Mouse (Mus musculus): ENCODE measurements around the gene C5ar2. TPM values are rescaled to one million over a fixed set of nuclear protein-coding genes. Genes with fewer than 3 reads are reported as not detected.

The C5ar2 gene
- polyA plus RNA-seq, 1 experiment from 2014 or later = 0.10 TPM

- Histone ChIP-seq H3K27ac (no peak overlapping the region), H3K36me3 (no peaks in the 10 kb centered on the region), H3K4me3 (no peak overlapping the region), H3K4me2 (replicated peaks) (no peak overlapping the region), H3K4me1 (no peaks in the 10 kb centered on the region), H3K27me3 (no peaks in the 10 kb centered on the region), H3K9ac (no peak overlapping the region), H3K9me3 (no peaks in the 10 kb centered on the region)
- no peak for ATAC-seq (ENCODE audit: low FRiP score, low read depth)
- 79% methylated on average over 5 of the region's 5 CpGs for WGBS
These were observed 6.7 kb upstream of the C5ar2 start for GRCm38 (mm10) chr7:16250687-16251086.

- Histone ChIP-seq H3K36me3 (no peaks in the 10 kb centered on the region), H3K9me3 (no peaks in the 10 kb centered on the region), H3K4me1 (no peaks in the 10 kb centered on the region), H3K27ac (no peak overlapping the region), H3K4me3 (no peak overlapping the region), H3K27me3 (no peaks in the 10 kb centered on the region), H3K4me2 (replicated peaks) (no peak overlapping the region), H3K9ac (no peak overlapping the region)
- WGBS = 50% methylated on average over 1 of the region's 4 CpGs
- ATAC-seq (ENCODE audit: low FRiP score, low read depth) = no peak
These were observed 2.0 kb upstream of the C5ar2 start for GRCm38 (mm10) chr7:16245958-16246357.

- ATAC-seq (ENCODE audit: low FRiP score, low read depth) = no peak
- Histone ChIP-seq H3K4me3 (no peak overlapping the region), H3K4me2 (replicated peaks) (no peak overlapping the region), H3K4me1 (no peaks in the 10 kb centered on the region), H3K27me3 (no peaks in the 10 kb centered on the region), H3K9ac (no peak overlapping the region), H3K27ac (no peak overlapping the region), H3K9me3 (no peaks in the 10 kb centered on the region), H3K36me3 (no peaks in the 10 kb centered on the region)
- WGBS = 78% methylated on average over 6 of the region's 6 CpGs
These were observed 1.8 kb downstream of the C5ar2 start for GRCm38 (mm10) chr7:16242198-16242597.

GRCm38 (mm10) chr7:16241787-16242186 is 2.2 kb downstream of the C5ar2 start:
- 52% methylated on average over 11 of the region's 11 CpGs for WGBS
- H3K36me3 ChIP-seq = no peaks in the 10 kb centered on the region
- ATAC-seq (ENCODE audit: low FRiP score, low read depth) = no peak

GRCm38 (mm10) chr7:16240978-16241303 is 3.0 kb downstream of the C5ar2 start:
- H3K9ac ChIP-seq = no peak overlapping the region
- H3K4me3 ChIP-seq = no peak overlapping the region
- H3K36me3 ChIP-seq = no peaks in the 10 kb centered on the region
- no peaks in the 10 kb centered on the region for H3K27me3 ChIP-seq
- H3K4me2 ChIP-seq (replicated peaks) = no peak overlapping the region
- H3K27ac ChIP-seq = no peak overlapping the region
- 79% methylated on average over 1 of the region's 1 CpGs for WGBS
- no peaks in the 10 kb centered on the region for H3K9me3 ChIP-seq
- ATAC-seq (ENCODE audit: low FRiP score, low read depth) = no peak
- no peaks in the 10 kb centered on the region for H3K4me1 ChIP-seq

More at GRCm38 (mm10) chr7:16241787-16242186, 2.2 kb downstream of the C5ar2 start:
- no peaks in the 10 kb centered on the region for H3K9me3 ChIP-seq
- H3K4me3 ChIP-seq = no peak overlapping the region
- H3K27ac ChIP-seq = no peak overlapping the region
- no peaks in the 10 kb centered on the region for H3K4me1 ChIP-seq
- H3K4me2 ChIP-seq (replicated peaks) = no peak overlapping the region
- H3K9ac ChIP-seq = no peak overlapping the region
- no peaks in the 10 kb centered on the region for H3K27me3 ChIP-seq

GRCm38 (mm10) chr7:16240281-16240977 is 3.5 kb downstream of the C5ar2 start:
- no peak overlapping the region for H3K9ac ChIP-seq
- no peak overlapping the region for H3K4me2 ChIP-seq (replicated peaks)
- no peaks in the 10 kb centered on the region for H3K4me1 ChIP-seq

GRCm38 (mm10) chr7:16239554-16239997 is 4.4 kb downstream of the C5ar2 start:
- H3K4me2 ChIP-seq (replicated peaks) = no peak overlapping the region
- no peak overlapping the region for H3K4me3 ChIP-seq
- H3K9me3 ChIP-seq = no peaks in the 10 kb centered on the region
- no peaks in the 10 kb centered on the region for H3K4me1 ChIP-seq
- WGBS = 60% methylated on average over 9 of the region's 9 CpGs
- no peak overlapping the region for H3K27ac ChIP-seq
- H3K9ac ChIP-seq = no peak overlapping the region
- ATAC-seq (ENCODE audit: low FRiP score, low read depth) = no peak
- H3K27me3 ChIP-seq = no peaks in the 10 kb centered on the region
- H3K36me3 ChIP-seq = no peaks in the 10 kb centered on the region

More at GRCm38 (mm10) chr7:16240281-16240977, 3.5 kb downstream of the C5ar2 start:
- Histone ChIP-seq H3K27me3 (no peaks in the 10 kb centered on the region), H3K9me3 (no peaks in the 10 kb centered on the region), H3K27ac (no peak overlapping the region), H3K4me3 (no peak overlapping the region), H3K36me3 (no peaks in the 10 kb centered on the region)
- ATAC-seq (ENCODE audit: low FRiP score, low read depth) = no peak
- 74% methylated on average over 7 of the region's 7 CpGs for WGBS

- Histone ChIP-seq H3K4me1 (peaks cover 5% of the 10 kb centered on the region), H3K36me3 (no peaks in the 10 kb centered on the region), H3K27ac (no peak overlapping the region), H3K4me2 (replicated peaks) (no peak overlapping the region), H3K9ac (no peak overlapping the region; the same call in 1 of the 2 replicates), H3K4me3 (no peak overlapping the region), H3K9me3 (peaks cover 14% of the 10 kb centered on the region; the same call in 1 of the 2 replicates), H3K27me3 (no peaks in the 10 kb centered on the region)
- ATAC-seq (ENCODE audit: low FRiP score, low read depth) = no peak
- WGBS = 30% methylated on average over 5 of the region's 5 CpGs
These were observed 14.1 kb downstream of the C5ar2 start for GRCm38 (mm10) chr7:16229869-16230268.

- peaks cover 20% of the 10 kb centered on the region for H3K36me3 ChIP-seq
- H3K4me2 ChIP-seq (replicated peaks) = peak within 1 kb of the TSS; percentile 68
- no peaks in the 10 kb centered on the region for H3K9me3 ChIP-seq
- peaks cover 7% of the 10 kb centered on the region for H3K4me1 ChIP-seq
- no peaks in the 10 kb centered on the region for H3K27me3 ChIP-seq
- ATAC-seq (ENCODE audit: low FRiP score, low read depth) = peak; percentile 94
- peak within 1 kb of the TSS; percentile 79 for H3K9ac ChIP-seq
- H3K4me3 ChIP-seq = peak within 1 kb of the TSS; percentile 70
- H3K27ac ChIP-seq = peak within 1 kb of the TSS; percentile 85
- WGBS = 1% methylated on average over 34 of the region's 34 CpGs
These were observed 22.2 kb downstream of the C5ar2 start, which contains the start of gene Dhx34 for GRCm38 (mm10) chr7:16221582-16222272. Gene Dhx34, minus strand, starts transcription at chr7:16222037.

GRCm38 (mm10) chr7:16213986-16214385 is 30.0 kb downstream of the C5ar2 start:
- Histone ChIP-seq H3K27me3 (no peaks in the 10 kb centered on the region), H3K36me3 (peaks cover 93% of the 10 kb centered on the region), H3K27ac (no peak overlapping the region), H3K9me3 (no peaks in the 10 kb centered on the region), H3K4me1 (no peaks in the 10 kb centered on the region), H3K9ac (no peak overlapping the region), H3K4me2 (replicated peaks) (no peak overlapping the region), H3K4me3 (no peak overlapping the region)
- WGBS = 90% methylated on average over 9 of the region's 9 CpGs
- no peak for ATAC-seq (ENCODE audit: low FRiP score, low read depth)

GRCm38 (mm10) chr7:16213196-16213595 is 30.8 kb downstream of the C5ar2 start:
- Histone ChIP-seq H3K4me2 (replicated peaks) (no peak overlapping the region), H3K4me3 (no peak overlapping the region), H3K4me1 (no peaks in the 10 kb centered on the region), H3K9ac (no peak overlapping the region), H3K27ac (no peak overlapping the region), H3K36me3 (peaks cover 92% of the 10 kb centered on the region), H3K27me3 (no peaks in the 10 kb centered on the region), H3K9me3 (no peaks in the 10 kb centered on the region)
- 92% methylated on average over 6 of the region's 6 CpGs for WGBS
- ATAC-seq (ENCODE audit: low FRiP score, low read depth) = no peak

GRCm38 (mm10) chr7:16210862-16211365 is 33.0 kb downstream of the C5ar2 start:
- Histone ChIP-seq H3K27me3 (no peaks in the 10 kb centered on the region), H3K9ac (no peak overlapping the region), H3K4me3 (no peak overlapping the region), H3K4me1 (no peaks in the 10 kb centered on the region), H3K36me3 (peaks cover 86% of the 10 kb centered on the region), H3K9me3 (no peaks in the 10 kb centered on the region), H3K27ac (no peak overlapping the region), H3K4me2 (replicated peaks) (no peak overlapping the region)
- WGBS = 70% methylated on average over 12 of the region's 12 CpGs
- ATAC-seq (ENCODE audit: low FRiP score, low read depth) = no peak
